Mouse (Mus musculus) E14TG2a.4 (cell line): ENCODE data around the gene Cfap54.

Source experiments
- CTCF ChIP-seq: conservative IDR thresholded peaks from 2 replicates; pipeline ENCODE4 v1.5.1; 2014; ENCODE audit warnings: low read length
- POU5F1 ChIP-seq: IDR thresholded peaks from 2 replicates; pipeline ENCODE4 v1.6.1; 2014; ENCODE audit warnings: low read length, borderline replicate concordance

- TF ChIP-seq CTCF (no peak), POU5F1 (no peak)
Observed at GRCm38 (mm10) chr10:93079486-93079885, 1.9 kb downstream of the Cfap54 start.
